Mouse (Mus musculus): ENCODE data around the gene Styxl1. TPM values are rescaled to one million over a fixed set of nuclear protein-coding genes. Genes with fewer than 3 reads are reported as not detected.

The Styxl1 gene
- polyA plus RNA-seq, 1 experiment from 2014 or later: 3.1 TPM

DNA sequence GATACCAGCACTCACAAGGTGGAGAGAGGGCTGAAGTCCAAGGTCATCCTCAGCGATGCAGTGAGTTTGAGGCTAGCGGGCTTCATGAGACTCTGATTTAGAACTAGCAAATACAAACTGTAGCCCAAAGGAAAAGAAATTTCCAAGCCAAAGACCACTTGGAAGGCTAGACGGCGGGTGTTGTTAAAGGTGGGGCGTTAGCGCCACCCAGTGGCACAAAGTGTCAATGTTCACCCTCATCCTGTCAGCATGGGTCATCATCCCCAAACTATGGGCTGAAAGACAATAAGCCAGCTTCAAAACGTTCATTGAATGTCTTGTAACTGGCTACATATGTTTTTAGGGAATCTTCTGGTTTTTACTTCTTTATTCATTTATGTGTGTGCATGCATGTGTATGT, 14.7 kb downstream of the Styxl1 start:
- Histone ChIP-seq H3K9me3 (replicated peaks) (no peaks in the 10 kb centered on the region), H3K4me3 (replicated peaks) (no peak overlapping the region), H3K4me1 (no peaks in the 10 kb centered on the region), H3K4me2 (replicated peaks) (no peak overlapping the region), H3K27ac (replicated peaks) (no peak overlapping the region), H3K9ac (no peak overlapping the region), H3K27me3 (no peaks in the 10 kb centered on the region), H3K36me3 (no peaks in the 10 kb centered on the region)
- ATAC-seq (ENCODE audit: insufficient number of reproducible peaks, low FRiP score, low TSS enrichment, low read depth): no peak
- 5% methylated on average over 7 of the region's 7 CpGs for WGBS

DNA sequence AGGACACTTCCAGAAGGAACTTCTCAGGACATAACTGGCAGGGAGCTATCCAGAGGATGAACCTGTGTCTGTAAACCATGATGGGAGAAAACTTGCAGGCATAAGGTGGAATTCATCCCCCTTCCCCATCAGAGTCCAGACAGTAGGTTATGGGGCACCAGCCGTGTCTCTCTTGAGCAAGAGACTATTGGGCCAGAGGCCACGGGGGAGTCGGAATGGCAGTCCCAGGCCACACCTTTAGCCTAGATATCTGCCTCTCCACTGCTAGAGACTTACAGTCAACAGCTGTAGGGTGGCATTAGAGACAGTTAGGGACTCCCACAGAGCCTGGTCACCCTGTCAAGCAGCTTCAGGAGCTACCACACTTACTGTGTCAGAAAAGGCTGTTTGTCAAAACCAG, 16.3 kb downstream of the Styxl1 start:
- H3K9ac ChIP-seq: no peak overlapping the region
- H3K4me3 ChIP-seq (replicated peaks): no peak overlapping the region
- H3K27me3 ChIP-seq: no peaks in the 10 kb centered on the region
- no peaks in the 10 kb centered on the region for H3K9me3 ChIP-seq (replicated peaks)
- no peaks in the 10 kb centered on the region for H3K4me1 ChIP-seq
- no peak overlapping the region for H3K4me2 ChIP-seq (replicated peaks)
- no peak for ATAC-seq (ENCODE audit: insufficient number of reproducible peaks, low FRiP score, low TSS enrichment, low read depth)
- H3K27ac ChIP-seq (replicated peaks): no peak overlapping the region
- H3K36me3 ChIP-seq: no peaks in the 10 kb centered on the region
- 78% methylated on average over 3 of the region's 3 CpGs for WGBS

GRCm38 (mm10) chr5:135751595-135751994, 26.6 kb downstream of the Styxl1 start:
- no peak for ATAC-seq (ENCODE audit: insufficient number of reproducible peaks, low FRiP score, low TSS enrichment, low read depth)
- H3K27me3 ChIP-seq: no peaks in the 10 kb centered on the region
- H3K9me3 ChIP-seq (replicated peaks): 0 out of 2 replicates have a peak, but pooled peaks cover 4% of the 10 kb centered on the region
- 72% methylated on average over 2 of the region's 2 CpGs for WGBS
- H3K9ac ChIP-seq: no peak overlapping the region
- no peak overlapping the region for H3K4me3 ChIP-seq (replicated peaks)
- no peaks in the 10 kb centered on the region for H3K36me3 ChIP-seq
- H3K27ac ChIP-seq (replicated peaks): no peak overlapping the region
- H3K4me1 ChIP-seq: peaks cover 4% of the 10 kb centered on the region; the same call in 1 of the 2 replicates
- no peak overlapping the region for H3K4me2 ChIP-seq (replicated peaks)

- Histone ChIP-seq H3K4me3 (replicated peaks) (no peak overlapping the region), H3K36me3 (no peaks in the 10 kb centered on the region), H3K4me1 (peaks cover 4% of the 10 kb centered on the region; the same call in 1 of the 2 replicates), H3K27me3 (no peaks in the 10 kb centered on the region), H3K4me2 (replicated peaks) (no peak overlapping the region), H3K9ac (no peak overlapping the region), H3K9me3 (replicated peaks) (0 out of 2 replicates have a peak, but pooled peaks cover 4% of the 10 kb centered on the region), H3K27ac (replicated peaks) (no peak overlapping the region)
- no peak for ATAC-seq (ENCODE audit: insufficient number of reproducible peaks, low FRiP score, low TSS enrichment, low read depth)
- WGBS: 67% methylated on average over 1 of the region's 1 CpGs
Observed at GRCm38 (mm10) chr5:135751041-135751440, 27.1 kb downstream of the Styxl1 start.

- H3K36me3 ChIP-seq: peaks cover 7% of the 10 kb centered on the region; the same call in 1 of the 2 replicates
- H3K4me1 ChIP-seq: peaks cover 25% of the 10 kb centered on the region
- H3K9ac ChIP-seq: no peak overlapping the region
- WGBS: 18% methylated on average over 12 of the region's 12 CpGs
- H3K4me3 ChIP-seq (replicated peaks): peak overlapping the region; percentile 80
- H3K27ac ChIP-seq (replicated peaks): peak overlapping the region; percentile 79
- 0 out of 2 replicates have a peak, but pooled peaks cover 4% of the 10 kb centered on the region for H3K9me3 ChIP-seq (replicated peaks)
- peak overlapping the region; percentile 93 for H3K4me2 ChIP-seq (replicated peaks)
- H3K27me3 ChIP-seq: no peaks in the 10 kb centered on the region
- ATAC-seq (ENCODE audit: insufficient number of reproducible peaks, low FRiP score, low TSS enrichment, low read depth): no peak
Observed at GRCm38 (mm10) chr5:135744742-135745141, 33.4 kb downstream of the Styxl1 start.

DNA sequence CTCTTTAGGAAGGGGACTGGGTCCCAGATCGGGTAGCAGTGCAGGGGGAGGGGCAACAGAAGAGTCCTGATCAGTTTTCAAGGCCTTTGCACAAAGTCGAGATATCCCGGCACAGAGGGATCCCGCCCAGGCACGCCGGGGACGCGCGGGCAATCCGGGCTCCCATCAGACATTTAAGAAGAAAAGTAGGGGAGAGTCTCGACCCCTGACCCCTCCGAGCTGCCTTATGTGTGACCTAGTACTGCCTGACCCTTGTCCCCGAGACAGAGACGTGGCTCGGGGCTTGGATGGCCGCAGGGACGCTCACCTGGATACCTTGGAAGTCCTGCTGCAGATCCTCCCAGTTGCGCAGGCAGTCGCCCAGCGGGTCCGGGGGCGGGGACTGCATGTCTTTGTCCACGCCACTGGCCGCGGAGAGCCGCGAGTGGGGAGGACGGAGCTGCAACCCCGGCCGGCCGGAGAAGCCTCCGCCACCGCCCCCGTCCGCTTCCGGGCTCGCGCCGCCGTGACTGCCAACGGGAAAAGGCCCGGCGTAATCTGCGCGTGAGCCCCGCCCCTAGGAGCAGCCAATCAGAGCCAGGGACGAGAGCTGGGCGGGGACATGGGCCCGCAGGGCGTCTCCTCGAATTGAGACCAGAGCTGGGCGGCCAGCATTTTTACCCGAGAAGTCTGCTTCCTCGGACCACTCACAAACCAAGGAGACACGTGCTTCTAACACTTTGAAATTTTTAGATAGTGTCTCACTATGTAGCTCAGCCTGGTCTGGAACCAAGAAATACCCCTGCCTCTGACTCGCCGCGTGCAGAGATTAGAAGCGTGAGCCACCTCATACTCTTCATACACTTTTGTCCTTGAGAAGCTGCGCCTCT, 34.2 kb downstream of the Styxl1 start, which contains the start of gene Tmem120a:
Gene Tmem120a, minus strand, starts transcription at position 708 of the 869 bp plus-strand sequence.
- H3K4me2 ChIP-seq (replicated peaks): peak within 1 kb of the TSS; percentile 93
- 0 out of 2 replicates have a peak, but pooled peaks cover 4% of the 10 kb centered on the region for H3K9me3 ChIP-seq (replicated peaks)
- under 1% methylated on average over 60 of the region's 60 CpGs for WGBS
- ATAC-seq (ENCODE audit: insufficient number of reproducible peaks, low FRiP score, low TSS enrichment, low read depth): peak; percentile 93
- H3K4me3 ChIP-seq (replicated peaks): peak within 1 kb of the TSS; percentile 80
- peaks cover 7% of the 10 kb centered on the region; the same call in 1 of the 2 replicates for H3K36me3 ChIP-seq
- peak within 1 kb of the TSS; percentile 70 for H3K9ac ChIP-seq
- H3K4me1 ChIP-seq: peaks cover 25% of the 10 kb centered on the region
- no peaks in the 10 kb centered on the region for H3K27me3 ChIP-seq
- peak within 1 kb of the TSS; percentile 79 for H3K27ac ChIP-seq (replicated peaks)

DNA sequence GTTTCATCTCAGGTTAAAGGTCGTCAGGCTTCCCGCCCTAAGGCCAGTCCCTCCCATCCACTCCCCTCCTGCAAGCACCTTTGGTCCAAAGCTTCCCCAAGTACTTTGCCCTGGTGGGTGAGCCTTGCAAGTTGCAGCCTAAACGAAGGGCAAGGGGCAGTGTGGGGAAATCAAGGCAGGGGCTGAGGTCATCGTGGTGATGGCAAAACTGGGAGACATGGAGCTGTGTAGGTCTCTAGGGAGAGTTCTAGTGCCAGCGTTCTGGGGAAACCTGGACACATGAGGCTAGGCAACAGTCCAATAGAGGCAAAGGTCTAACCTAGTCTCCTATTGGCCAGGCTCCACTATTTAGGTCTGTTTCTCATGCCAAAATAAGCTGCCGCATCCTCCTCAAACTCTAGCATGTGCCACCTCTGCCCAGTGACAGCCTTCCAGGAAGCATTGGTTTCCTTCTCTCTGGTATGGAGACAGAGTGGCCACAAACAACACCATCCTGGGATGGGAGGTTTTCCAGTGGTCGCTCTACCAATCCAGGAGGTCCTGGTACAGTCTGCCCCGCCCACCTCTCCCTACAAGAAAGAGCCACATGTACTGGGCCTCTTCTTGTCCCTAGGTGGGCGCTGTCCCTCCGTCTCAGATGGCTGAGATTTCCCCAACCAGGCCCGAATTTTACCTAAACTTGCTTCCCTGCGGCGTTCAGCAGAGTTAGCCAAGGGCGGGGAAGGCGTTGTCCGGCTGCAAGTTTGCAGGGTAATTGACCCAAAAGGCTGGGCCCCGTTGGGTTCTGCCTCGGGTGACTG, 35.0 kb downstream of the Styxl1 start:
- 17% methylated on average over 18 of the region's 18 CpGs for WGBS
- no peaks in the 10 kb centered on the region for H3K27me3 ChIP-seq
- peak; percentile 54; the same call in 1 of the 2 replicates for ATAC-seq (ENCODE audit: insufficient number of reproducible peaks, low FRiP score, low TSS enrichment, low read depth)
- H3K9ac ChIP-seq: peak overlapping the region; percentile 70
- peak overlapping the region; percentile 80 for H3K4me3 ChIP-seq (replicated peaks)
- H3K27ac ChIP-seq (replicated peaks): no peak overlapping the region
- H3K4me2 ChIP-seq (replicated peaks): peak overlapping the region; percentile 93
- H3K36me3 ChIP-seq: peaks cover 7% of the 10 kb centered on the region; the same call in 1 of the 2 replicates
- H3K9me3 ChIP-seq (replicated peaks): 0 out of 2 replicates have a peak, but pooled peaks cover 4% of the 10 kb centered on the region
- H3K4me1 ChIP-seq: peaks cover 25% of the 10 kb centered on the region

DNA sequence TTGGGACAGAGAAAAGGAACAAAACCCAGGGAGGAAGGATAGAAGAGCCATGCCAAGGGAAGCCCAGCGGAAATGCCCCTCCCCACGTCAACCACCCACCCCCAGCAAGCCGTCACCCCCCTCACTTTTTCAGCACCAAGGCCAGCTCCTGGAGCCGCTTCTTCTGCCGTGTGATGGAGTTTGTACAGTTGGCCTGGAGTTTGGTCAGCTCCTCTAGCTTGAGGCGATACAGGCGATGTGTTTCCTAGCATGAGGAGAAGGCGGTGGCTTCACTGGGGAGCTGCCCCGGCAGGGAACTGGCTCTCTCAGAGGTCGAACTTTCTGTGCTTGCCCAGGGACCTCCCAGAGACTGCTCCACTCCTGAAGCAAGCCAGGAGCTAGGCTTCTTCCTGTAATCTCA, 36.0 kb downstream of the Styxl1 start:
- no peak for ATAC-seq (ENCODE audit: insufficient number of reproducible peaks, low FRiP score, low TSS enrichment, low read depth)
- H3K4me3 ChIP-seq (replicated peaks): no peak overlapping the region
- H3K4me1 ChIP-seq: peaks cover 25% of the 10 kb centered on the region
- no peak overlapping the region for H3K4me2 ChIP-seq (replicated peaks)
- 57% methylated on average over 10 of the region's 10 CpGs for WGBS
- H3K27me3 ChIP-seq: no peaks in the 10 kb centered on the region
- no peak overlapping the region for H3K9ac ChIP-seq
- no peaks in the 10 kb centered on the region for H3K9me3 ChIP-seq (replicated peaks)
- H3K36me3 ChIP-seq: peaks cover 14% of the 10 kb centered on the region; the same call in 1 of the 2 replicates
- no peak overlapping the region for H3K27ac ChIP-seq (replicated peaks)

DNA sequence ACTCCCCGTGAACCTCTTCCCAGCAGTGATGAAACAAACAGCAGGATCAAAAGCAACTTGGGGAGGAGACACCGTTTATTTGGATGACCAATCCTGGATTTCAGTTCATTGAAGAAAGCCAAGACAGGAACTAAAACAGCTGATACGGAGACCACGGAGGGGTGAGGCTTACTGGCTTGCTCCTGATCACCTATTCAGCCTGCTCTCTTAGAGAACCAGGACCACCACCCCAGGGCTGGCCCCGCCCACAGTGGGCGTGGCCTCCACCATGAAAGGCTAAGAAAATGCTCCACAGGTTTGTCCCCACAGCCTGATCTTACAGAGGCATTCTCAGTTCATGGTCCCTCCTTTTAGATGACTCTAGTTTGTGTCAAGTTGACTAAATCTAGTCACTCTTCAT, 39.9 kb downstream of the Styxl1 start:
- no peak overlapping the region for H3K9ac ChIP-seq
- 24% methylated on average over 6 of the region's 6 CpGs for WGBS
- H3K27me3 ChIP-seq: no peaks in the 10 kb centered on the region
- no peaks in the 10 kb centered on the region for H3K9me3 ChIP-seq (replicated peaks)
- H3K4me2 ChIP-seq (replicated peaks): no peak overlapping the region
- H3K4me3 ChIP-seq (replicated peaks): no peak overlapping the region
- peaks cover 12% of the 10 kb centered on the region for H3K4me1 ChIP-seq
- ATAC-seq (ENCODE audit: insufficient number of reproducible peaks, low FRiP score, low TSS enrichment, low read depth): no peak
- peaks cover 52% of the 10 kb centered on the region for H3K36me3 ChIP-seq
- H3K27ac ChIP-seq (replicated peaks): no peak overlapping the region

DNA sequence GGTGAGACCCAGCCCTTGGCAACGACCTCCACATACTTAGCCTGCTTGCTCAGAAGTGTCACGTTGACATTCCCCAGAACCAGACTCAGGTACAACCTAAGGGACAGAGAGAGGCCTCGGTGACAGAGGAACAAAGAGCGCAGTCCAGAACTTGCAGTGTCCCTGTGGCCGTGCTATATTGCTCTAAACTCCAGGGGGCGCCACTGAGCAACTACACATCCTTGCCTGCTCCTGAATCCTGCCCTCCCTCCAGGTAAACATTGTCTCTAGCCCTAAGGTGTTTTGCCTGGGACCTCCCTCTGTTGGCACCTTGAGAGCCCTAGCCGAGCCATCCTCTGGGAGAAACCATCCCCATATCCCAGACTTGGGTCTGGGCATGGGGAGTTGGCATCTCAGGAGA, 41.0 kb downstream of the Styxl1 start:
- Histone ChIP-seq H3K4me2 (replicated peaks) (no peak overlapping the region), H3K27me3 (no peaks in the 10 kb centered on the region), H3K27ac (replicated peaks) (no peak overlapping the region), H3K4me1 (0 out of 2 replicates have a peak, but pooled peaks cover under 1% of the 10 kb centered on the region), H3K9ac (no peak overlapping the region), H3K9me3 (replicated peaks) (no peaks in the 10 kb centered on the region), H3K36me3 (peaks cover 64% of the 10 kb centered on the region), H3K4me3 (replicated peaks) (no peak overlapping the region)
- 74% methylated on average over 7 of the region's 7 CpGs for WGBS
- no peak for ATAC-seq (ENCODE audit: insufficient number of reproducible peaks, low FRiP score, low TSS enrichment, low read depth)

DNA sequence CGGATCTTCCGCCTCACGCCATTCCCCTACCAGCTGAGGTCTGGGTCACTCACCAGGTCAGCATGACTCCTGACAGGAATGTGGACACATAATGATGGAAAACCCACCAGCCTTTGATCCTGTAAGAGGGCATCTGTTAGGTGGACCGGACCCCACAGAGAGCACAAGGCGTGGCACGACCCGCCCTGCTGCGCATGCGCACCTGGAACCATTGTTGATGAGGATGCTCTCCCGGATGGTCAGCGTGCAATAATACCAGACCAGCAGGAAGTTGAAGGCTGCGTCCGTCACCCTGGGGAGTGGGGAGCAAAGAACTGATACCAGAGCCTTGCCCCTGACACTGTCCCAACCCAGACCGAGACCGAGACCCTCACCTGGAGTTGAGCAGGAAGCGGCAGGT, 41.6 kb downstream of the Styxl1 start:
- H3K9me3 ChIP-seq (replicated peaks): no peaks in the 10 kb centered on the region
- H3K4me1 ChIP-seq: no peaks in the 10 kb centered on the region
- no peak overlapping the region for H3K4me3 ChIP-seq (replicated peaks)
- H3K9ac ChIP-seq: no peak overlapping the region
- H3K4me2 ChIP-seq (replicated peaks): no peak overlapping the region
- no peaks in the 10 kb centered on the region for H3K27me3 ChIP-seq
- ATAC-seq (ENCODE audit: insufficient number of reproducible peaks, low FRiP score, low TSS enrichment, low read depth): no peak
- no peak overlapping the region for H3K27ac ChIP-seq (replicated peaks)
- peaks cover 66% of the 10 kb centered on the region for H3K36me3 ChIP-seq
- WGBS: 92% methylated on average over 16 of the region's 16 CpGs

Measured in embryonic facial prominence, embryonic 15.5 days (tissue).